Mouse (Mus musculus): ENCODE measurements around the gene Tjp1.

Gene Tjp1

GRCm38 (mm10) chr7:65401622-65402021, 126.0 kb downstream of the Tjp1 start:
- TF ChIP-seq POU5F1 (IDR thresholded peaks at IDR 0.05; ENCODE audit: borderline replicate concordance, low read length) (no peak), NANOG (IDR thresholded peaks at IDR 0.05; ENCODE audit: borderline replicate concordance, low read length) (no peak), CTCF (conservative IDR thresholded peaks at IDR 0.05; ENCODE audit: low read length) (no peak)
- H3K9me3 ChIP-seq (ENCODE audit: low read length), result no peaks in the 10 kb centered on the region
- no peaks in the 10 kb centered on the region for H3K27me3 ChIP-seq (ENCODE audit: insufficient read depth, low read length)
- H3K36me3 ChIP-seq (ENCODE audit: insufficient read depth, low read length), result no peaks in the 10 kb centered on the region
- 0 out of 2 replicates have a peak, but pooled peaks cover 3% of the 10 kb centered on the region for H3K4me1 ChIP-seq (replicated peaks; ENCODE audit: low read depth, low read length)
- no peak overlapping the region for H3K4me3 ChIP-seq (replicated peaks; ENCODE audit: low read length)

GRCm38 (mm10) chr7:65395891-65396290, 131.7 kb downstream of the Tjp1 start:
- no peaks in the 10 kb centered on the region for H3K36me3 ChIP-seq (ENCODE audit: insufficient read depth, low read length)
- no peak overlapping the region for H3K4me3 ChIP-seq (replicated peaks; ENCODE audit: low read length)
- TF ChIP-seq POU5F1 (IDR thresholded peaks at IDR 0.05; ENCODE audit: borderline replicate concordance, low read length) (no peak), NANOG (IDR thresholded peaks at IDR 0.05; ENCODE audit: borderline replicate concordance, low read length) (no peak), CTCF (conservative IDR thresholded peaks at IDR 0.05; ENCODE audit: low read length) (no peak)
- H3K4me1 ChIP-seq (replicated peaks; ENCODE audit: low read depth, low read length), result no peaks in the 10 kb centered on the region; the same call in 1 of the 2 replicates
- no peaks in the 10 kb centered on the region for H3K9me3 ChIP-seq (ENCODE audit: low read length)
- H3K27me3 ChIP-seq (ENCODE audit: insufficient read depth, low read length), result no peaks in the 10 kb centered on the region; the same call in 1 of the 2 replicates

GRCm38 (mm10) chr7:65395166-65395565, 132.4 kb downstream of the Tjp1 start:
- H3K9me3 ChIP-seq (ENCODE audit: low read length), result no peaks in the 10 kb centered on the region
- H3K27me3 ChIP-seq (ENCODE audit: insufficient read depth, low read length), result no peaks in the 10 kb centered on the region; the same call in 1 of the 2 replicates
- H3K36me3 ChIP-seq (ENCODE audit: insufficient read depth, low read length), result no peaks in the 10 kb centered on the region
- H3K4me3 ChIP-seq (replicated peaks; ENCODE audit: low read length), result no peak overlapping the region
- H3K4me1 ChIP-seq (replicated peaks; ENCODE audit: low read depth, low read length), result no peaks in the 10 kb centered on the region; the same call in 1 of the 2 replicates
- no peak for TF ChIP-seq CTCF (conservative IDR thresholded peaks at IDR 0.05; ENCODE audit: low read length)
- no peak for TF ChIP-seq NANOG (IDR thresholded peaks at IDR 0.05; ENCODE audit: borderline replicate concordance, low read length)
- no peak for TF ChIP-seq POU5F1 (IDR thresholded peaks at IDR 0.05; ENCODE audit: borderline replicate concordance, low read length)

GRCm38 (mm10) chr7:65394672-65395071, 132.9 kb downstream of the Tjp1 start:
- no peak overlapping the region for H3K4me3 ChIP-seq (replicated peaks; ENCODE audit: low read length)
- H3K27me3 ChIP-seq (ENCODE audit: insufficient read depth, low read length), result no peaks in the 10 kb centered on the region; the same call in 1 of the 2 replicates
- H3K36me3 ChIP-seq (ENCODE audit: insufficient read depth, low read length), result no peaks in the 10 kb centered on the region
- TF ChIP-seq NANOG (IDR thresholded peaks at IDR 0.05; ENCODE audit: borderline replicate concordance, low read length) (no peak), CTCF (conservative IDR thresholded peaks at IDR 0.05; ENCODE audit: low read length) (no peak), POU5F1 (IDR thresholded peaks at IDR 0.05; ENCODE audit: borderline replicate concordance, low read length) (no peak)
- no peaks in the 10 kb centered on the region for H3K9me3 ChIP-seq (ENCODE audit: low read length)
- no peaks in the 10 kb centered on the region; the same call in 1 of the 2 replicates for H3K4me1 ChIP-seq (replicated peaks; ENCODE audit: low read depth, low read length)

DNA sequence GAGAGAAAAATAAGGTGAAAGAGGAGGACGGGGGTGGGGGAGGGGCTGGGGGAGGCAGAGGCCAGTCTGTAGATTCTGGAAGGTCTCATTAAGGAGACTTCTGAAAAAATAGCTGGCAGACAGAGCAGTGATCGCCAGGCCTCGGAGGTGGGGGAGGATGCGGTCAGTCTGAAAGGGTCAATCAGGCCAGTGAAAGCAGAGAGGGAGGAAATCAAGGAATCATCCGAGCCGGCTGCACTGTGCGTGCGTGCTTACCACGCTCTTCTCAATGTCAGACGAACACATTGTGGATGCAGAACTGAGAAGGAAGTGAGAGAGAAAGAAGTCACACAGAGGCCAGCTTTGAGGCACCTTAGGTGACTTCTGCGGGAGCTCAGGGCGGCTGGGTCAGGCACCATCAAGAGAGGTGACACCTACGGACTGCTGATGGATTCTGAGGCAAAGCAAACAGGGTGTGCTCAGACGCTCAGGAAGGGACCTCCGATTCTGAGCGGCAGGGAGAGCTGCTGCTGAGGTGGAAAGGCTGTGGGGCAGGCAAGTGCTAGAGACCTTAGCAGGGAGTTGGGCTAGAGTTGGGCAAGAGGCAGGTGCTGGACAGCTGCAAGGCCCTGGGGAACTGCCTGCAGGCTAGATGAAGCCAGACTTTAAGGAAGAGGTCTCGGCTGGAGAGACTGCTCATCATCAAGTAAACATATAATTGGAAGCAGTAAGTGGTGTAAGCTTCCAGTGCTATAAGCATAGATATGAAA, 133.7 kb downstream of the Tjp1 start:
- peak overlapping the region; percentile 55 for H3K4me3 ChIP-seq (replicated peaks; ENCODE audit: low read length)
- no peaks in the 10 kb centered on the region; the same call in 1 of the 2 replicates for H3K27me3 ChIP-seq (ENCODE audit: insufficient read depth, low read length)
- no peaks in the 10 kb centered on the region for H3K36me3 ChIP-seq (ENCODE audit: insufficient read depth, low read length)
- no peaks in the 10 kb centered on the region; the same call in 1 of the 2 replicates for H3K4me1 ChIP-seq (replicated peaks; ENCODE audit: low read depth, low read length)
- no peaks in the 10 kb centered on the region for H3K9me3 ChIP-seq (ENCODE audit: low read length)
- no peak for TF ChIP-seq CTCF (conservative IDR thresholded peaks at IDR 0.05; ENCODE audit: low read length)
- TF ChIP-seq NANOG (IDR thresholded peaks at IDR 0.05; ENCODE audit: borderline replicate concordance, low read length), result no peak
- TF ChIP-seq POU5F1 (IDR thresholded peaks at IDR 0.05; ENCODE audit: borderline replicate concordance, low read length), result no peak

DNA sequence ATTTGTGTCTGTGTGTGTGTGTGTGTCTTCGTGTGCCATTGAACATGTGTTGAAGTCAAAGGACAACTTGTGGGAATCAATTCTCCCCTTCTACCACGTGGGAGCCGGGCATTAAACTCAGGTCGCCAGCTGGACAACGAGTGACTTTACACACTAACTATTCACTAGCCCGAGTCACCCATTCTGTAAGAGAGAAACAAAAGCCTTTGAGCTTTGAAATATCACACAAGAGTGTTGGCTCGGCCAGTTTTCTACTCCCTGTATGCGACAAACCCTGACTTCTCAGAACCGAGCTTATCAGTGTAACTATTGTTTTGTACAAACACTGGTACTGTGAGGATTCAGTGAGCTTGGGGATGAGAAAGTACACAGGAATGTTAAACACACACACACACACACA, 134.6 kb downstream of the Tjp1 start:
- no peaks in the 10 kb centered on the region; the same call in 1 of the 2 replicates for H3K4me1 ChIP-seq (replicated peaks; ENCODE audit: low read depth, low read length)
- no peak overlapping the region for H3K4me3 ChIP-seq (replicated peaks; ENCODE audit: low read length)
- H3K9me3 ChIP-seq (ENCODE audit: low read length), result no peaks in the 10 kb centered on the region
- no peaks in the 10 kb centered on the region; the same call in 1 of the 2 replicates for H3K27me3 ChIP-seq (ENCODE audit: insufficient read depth, low read length)
- no peak for TF ChIP-seq POU5F1 (IDR thresholded peaks at IDR 0.05; ENCODE audit: borderline replicate concordance, low read length)
- no peak for TF ChIP-seq CTCF (conservative IDR thresholded peaks at IDR 0.05; ENCODE audit: low read length)
- H3K36me3 ChIP-seq (ENCODE audit: insufficient read depth, low read length), result no peaks in the 10 kb centered on the region

DNA sequence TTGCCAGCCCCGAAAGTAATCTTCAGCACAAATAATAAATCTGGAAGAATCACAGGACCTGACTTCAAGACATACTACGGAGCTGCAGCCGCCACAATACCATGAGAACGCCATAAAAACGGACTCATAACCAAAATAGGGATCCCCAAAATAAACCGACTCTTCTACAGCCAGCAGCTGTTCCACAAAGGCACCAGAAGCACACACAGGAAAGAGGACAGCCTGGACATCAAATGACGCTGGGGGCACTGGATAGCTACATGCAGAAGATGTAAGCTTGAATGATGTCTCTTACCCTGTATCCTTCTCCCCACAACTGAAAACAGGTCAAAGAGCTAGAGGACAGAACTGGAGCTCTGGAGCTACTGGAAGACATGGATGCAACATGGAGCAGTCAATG, 138.0 kb downstream of the Tjp1 start:
- Histone ChIP-seq H3K36me3 (ENCODE audit: insufficient read depth, low read length) (no peaks in the 10 kb centered on the region), H3K27me3 (ENCODE audit: insufficient read depth, low read length) (no peaks in the 10 kb centered on the region; the same call in 1 of the 2 replicates), H3K4me3 (replicated peaks; ENCODE audit: low read length) (no peak overlapping the region), H3K4me1 (replicated peaks; ENCODE audit: low read depth, low read length) (no peaks in the 10 kb centered on the region; the same call in 1 of the 2 replicates), H3K9me3 (ENCODE audit: low read length) (no peaks in the 10 kb centered on the region)
- no peak for TF ChIP-seq CTCF (conservative IDR thresholded peaks at IDR 0.05; ENCODE audit: low read length)

DNA sequence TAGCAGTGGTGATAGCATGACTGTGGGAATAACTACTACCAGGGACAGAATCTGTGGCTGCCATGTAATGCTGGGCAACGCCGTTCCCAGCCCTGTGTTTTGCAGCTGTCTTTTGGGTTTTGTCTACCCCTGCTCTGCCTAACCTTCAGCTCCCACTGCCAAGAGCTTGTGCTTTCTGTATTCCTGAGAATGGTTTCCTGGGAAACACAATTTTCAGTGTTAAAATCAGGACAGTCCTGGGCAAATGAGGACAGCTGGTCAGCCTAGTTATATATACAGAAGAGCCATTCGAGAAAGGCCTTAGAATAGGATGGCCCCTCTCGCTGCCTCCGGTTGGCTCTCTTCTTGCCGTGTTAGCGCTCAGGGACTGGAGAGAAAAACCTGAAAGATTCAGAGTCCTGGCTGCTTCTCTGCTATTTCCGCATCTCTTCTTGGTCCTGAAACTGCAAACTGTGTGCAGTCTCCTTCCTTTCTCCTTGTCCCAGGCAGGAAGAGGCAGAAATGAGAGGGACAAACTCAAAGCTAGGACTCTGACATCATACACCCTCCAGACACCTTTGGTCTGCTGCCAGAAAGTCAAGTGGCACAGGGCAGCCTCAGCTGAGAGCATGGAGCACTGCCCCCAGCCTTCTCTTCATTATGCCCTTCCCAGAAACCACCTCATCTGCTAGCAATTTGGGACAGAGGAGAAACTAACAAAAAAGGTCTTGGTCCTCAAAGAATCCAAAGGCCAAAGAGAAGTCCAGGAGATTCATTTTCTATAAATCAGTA, 139.2 kb downstream of the Tjp1 start:
- H3K27me3 ChIP-seq (ENCODE audit: insufficient read depth, low read length), result no peaks in the 10 kb centered on the region
- no peaks in the 10 kb centered on the region for H3K9me3 ChIP-seq (ENCODE audit: low read length)
- H3K4me1 ChIP-seq (replicated peaks; ENCODE audit: low read depth, low read length), result no peaks in the 10 kb centered on the region
- no peaks in the 10 kb centered on the region for H3K36me3 ChIP-seq (ENCODE audit: insufficient read depth, low read length)
- TF ChIP-seq POU5F1 (IDR thresholded peaks at IDR 0.05; ENCODE audit: borderline replicate concordance, low read length) (no peak), CTCF (conservative IDR thresholded peaks at IDR 0.05; ENCODE audit: low read length) (no peak), NANOG (IDR thresholded peaks at IDR 0.05; ENCODE audit: borderline replicate concordance, low read length) (no peak)
- no peak overlapping the region for H3K4me3 ChIP-seq (replicated peaks; ENCODE audit: low read length)
